Mouse (Mus musculus) forebrain, embryonic 11.5 days (tissue): ENCODE results near the gene Ankfy1. TPM values are rescaled to one million over a fixed set of nuclear protein-coding genes. Genes with fewer than 3 reads are reported as not detected.
"Not testable (repeated sequence)": the region's sequence is repeated elsewhere in the genome, so short reads cannot be mapped to it uniquely, and the experiment has no call there.

Source experiments
- ATAC-seq: fragments of 200-750 bp; cut with Nextera tagmentation; replicated peaks from 2 replicates; pipeline ENCODE4 v1.8.0; 2017; ENCODE audit warnings: moderate TSS enrichment; ENCODE audit not compliant: low FRiP score
- DNase-seq: peaks from one replicate; pipeline ENCODE4 v3.0.0-alpha.2; 2017; ENCODE audit warnings: low spot score
- H3K27ac ChIP-seq: fragments of 300-500 bp; sonication (generic); 2 replicates; pipeline ENCODE4 v1.5.1; 2014; ENCODE audit warnings: low read depth, low read length
- H3K27me3 ChIP-seq: fragments of 300-500 bp; sonication (generic); 2 replicates; pipeline ENCODE4 v1.6.1; 2014; ENCODE audit warnings: mild to moderate bottlenecking, low read length, mixed read lengths; ENCODE audit not compliant: control insufficient read depth, insufficient read depth
- H3K36me3 ChIP-seq: fragments of 300-500 bp; sonication (generic); 2 replicates; pipeline ENCODE4 v1.6.1; 2014; ENCODE audit warnings: mild to moderate bottlenecking, low read length, moderate library complexity, mixed read lengths; ENCODE audit not compliant: control insufficient read depth, insufficient read depth
- H3K4me1 ChIP-seq: fragments of 300-500 bp; sonication (generic); replicated peaks from 2 replicates; pipeline ENCODE4 v1.6.1; 2014; ENCODE audit warnings: low read length, mixed read lengths; ENCODE audit not compliant: control insufficient read depth, insufficient read depth
- H3K4me2 ChIP-seq: fragments of 300-500 bp; sonication (generic); 2 replicates; pipeline ENCODE4 v1.6.1; 2014; ENCODE audit warnings: low read depth, mild to moderate bottlenecking, low read length, moderate library complexity, mixed read lengths; ENCODE audit not compliant: severe bottlenecking
- H3K4me3 ChIP-seq: fragments of 300-500 bp; sonication (generic); 2 replicates; pipeline ENCODE4 v1.5.1; 2014; ENCODE audit warnings: low read depth, low read length
- H3K9ac ChIP-seq: fragments of 300-500 bp; sonication (generic); 2 replicates; pipeline ENCODE4 v1.6.1; 2014; ENCODE audit warnings: low read length
- H3K9me3 ChIP-seq: fragments of 300-500 bp; sonication (generic); 2 replicates; pipeline ENCODE4 v1.6.1; 2016; ENCODE audit warnings: low read length, mixed read lengths; ENCODE audit not compliant: control insufficient read depth
- WGBS: fragments of 180-500 bp; shearing (Covaris S2); extraction: QIAGEN DNeasy Blood & Tissue Kit; methylation state at CpG from one replicate; pipeline ENCODE4 v1.1.7; 2014; 5-methylcytosine and 5-hydroxymethylcytosine counted together
- polyA plus RNA-seq: library from polyadenylated mRNA; unstranded; fragments of >200 nt; fragmentation: Nextera tagmentation; extraction: Ambion mirVana; gene quantifications from 2 replicates; pipeline ENCODE4 v1.2.1, GENCODE M21; 2014

The Ankfy1 gene
- polyA plus RNA-seq, 1 experiment from 2014 or later, result 33.1 TPM

DNA sequence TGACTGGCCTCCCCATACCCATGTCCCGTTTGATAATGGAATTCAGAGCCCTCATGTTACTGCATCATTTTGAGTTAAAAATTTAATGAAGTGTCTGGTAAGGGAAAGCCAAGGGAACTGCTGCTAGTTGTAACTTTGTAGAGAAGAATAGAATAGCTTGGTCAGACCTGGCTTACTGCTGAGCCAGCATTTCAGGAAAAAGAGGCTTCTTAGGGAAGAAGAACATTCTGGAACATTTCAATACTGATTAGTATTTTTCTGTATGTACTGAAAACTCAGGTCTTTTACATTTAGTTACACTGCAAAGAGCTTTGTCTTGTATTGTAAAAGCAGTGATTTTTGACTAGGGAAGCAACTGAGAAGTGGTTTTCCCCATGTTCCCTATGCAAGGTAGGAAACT, 71.0 kb downstream of the Ankfy1 start:
- H3K27ac ChIP-seq, result no peak overlapping the region
- WGBS, result 95% methylated on average over 1 of the region's 1 CpGs
- ATAC-seq, result no peak
- no peaks in the 10 kb centered on the region for H3K27me3 ChIP-seq
- peaks cover 8% of the 10 kb centered on the region for H3K36me3 ChIP-seq
- H3K9me3 ChIP-seq, result no peaks in the 10 kb centered on the region
- H3K9ac ChIP-seq, result no peak overlapping the region
- no peaks in the 10 kb centered on the region for H3K4me1 ChIP-seq
- no peak overlapping the region for H3K4me2 ChIP-seq
- H3K4me3 ChIP-seq, result no peak overlapping the region
- DNase-seq, result no peak

DNA sequence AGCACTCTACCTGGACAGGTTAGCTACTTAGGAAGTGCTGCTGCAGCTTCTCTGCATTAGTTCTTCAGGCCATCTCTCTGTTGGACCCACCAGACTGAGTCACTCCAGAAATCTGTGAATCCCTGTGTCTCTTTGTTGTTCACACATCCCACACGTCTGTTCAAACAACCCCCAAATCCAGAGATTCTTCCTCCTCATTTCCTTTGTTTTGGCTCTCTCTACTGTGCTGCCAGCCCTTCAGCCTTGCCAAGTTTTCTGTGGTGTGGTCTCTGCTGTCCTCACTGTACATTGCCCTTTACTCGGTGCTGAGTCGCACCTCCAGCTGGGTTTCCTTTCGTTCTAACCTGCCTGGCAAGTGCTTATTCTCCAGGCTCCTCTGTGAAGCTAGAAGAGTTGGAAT, 74.5 kb downstream of the Ankfy1 start:
- no peak overlapping the region for H3K4me3 ChIP-seq
- peaks cover 8% of the 10 kb centered on the region for H3K36me3 ChIP-seq
- DNase-seq (no peak), ATAC-seq (no peak)
- no peaks in the 10 kb centered on the region for H3K4me1 ChIP-seq
- H3K4me2 ChIP-seq, result no peak overlapping the region
- H3K9ac ChIP-seq, result no peak overlapping the region
- no peaks in the 10 kb centered on the region for H3K27me3 ChIP-seq
- 90% methylated on average over 4 of the region's 4 CpGs for WGBS
- no peaks in the 10 kb centered on the region for H3K9me3 ChIP-seq
- H3K27ac ChIP-seq, result no peak overlapping the region

GRCm38 (mm10) chr11:72767716-72768115, 77.9 kb downstream of the Ankfy1 start:
- ATAC-seq (no peak), DNase-seq (no peak)
- H3K4me2 ChIP-seq, result no peak overlapping the region
- no peaks in the 10 kb centered on the region for H3K27me3 ChIP-seq
- H3K9me3 ChIP-seq, result no peaks in the 10 kb centered on the region
- no peaks in the 10 kb centered on the region for H3K4me1 ChIP-seq
- H3K4me3 ChIP-seq, result no peak overlapping the region
- no peak overlapping the region for H3K27ac ChIP-seq
- H3K36me3 ChIP-seq, result peaks cover 3% of the 10 kb centered on the region; the same call in 1 of the 2 replicates
- no peak overlapping the region for H3K9ac ChIP-seq
- WGBS, result 93% methylated on average over 8 of the region's 8 CpGs

DNA sequence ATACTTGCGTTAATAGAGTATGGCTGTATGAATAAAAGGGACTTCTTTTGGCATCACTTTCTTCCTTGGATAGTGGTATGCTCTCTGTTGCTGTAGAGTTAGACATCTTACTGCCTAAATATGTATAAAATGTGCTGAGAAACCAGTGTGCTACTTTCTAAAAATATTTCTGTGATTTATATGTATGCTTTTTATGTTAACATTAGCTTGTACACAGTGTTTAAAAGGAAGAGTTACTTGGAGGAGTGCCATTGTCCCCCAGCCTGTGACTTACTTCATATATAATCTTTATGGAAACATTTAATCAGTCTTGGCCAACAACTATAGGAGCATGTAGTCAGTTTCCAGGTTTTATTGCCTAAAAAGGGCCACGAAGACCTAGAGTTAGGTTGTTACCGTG, 79.3 kb downstream of the Ankfy1 start:
- Histone ChIP-seq H3K27ac (no peak overlapping the region), H3K9me3 (no peaks in the 10 kb centered on the region), H3K36me3 (no peaks in the 10 kb centered on the region; the same call in 1 of the 2 replicates), H3K4me3 (no peak overlapping the region), H3K9ac (no peak overlapping the region), H3K4me2 (no peak overlapping the region), H3K4me1 (no peaks in the 10 kb centered on the region), H3K27me3 (no peaks in the 10 kb centered on the region)
- DNase-seq (no peak), ATAC-seq (no peak)
- 98% methylated on average over 3 of the region's 3 CpGs for WGBS

- Histone ChIP-seq H3K4me1 (no peaks in the 10 kb centered on the region), H3K36me3 (no peaks in the 10 kb centered on the region; the same call in 1 of the 2 replicates), H3K4me3 (no peak overlapping the region), H3K27ac (no peak overlapping the region), H3K9me3 (no peaks in the 10 kb centered on the region), H3K9ac (no peak overlapping the region), H3K4me2 (no peak overlapping the region), H3K27me3 (no peaks in the 10 kb centered on the region)
- DNase-seq (no peak), ATAC-seq (no peak)
- 97% methylated on average over 3 of the region's 3 CpGs for WGBS
Measured at GRCm38 (mm10) chr11:72770324-72770723, 80.5 kb downstream of the Ankfy1 start.

DNA sequence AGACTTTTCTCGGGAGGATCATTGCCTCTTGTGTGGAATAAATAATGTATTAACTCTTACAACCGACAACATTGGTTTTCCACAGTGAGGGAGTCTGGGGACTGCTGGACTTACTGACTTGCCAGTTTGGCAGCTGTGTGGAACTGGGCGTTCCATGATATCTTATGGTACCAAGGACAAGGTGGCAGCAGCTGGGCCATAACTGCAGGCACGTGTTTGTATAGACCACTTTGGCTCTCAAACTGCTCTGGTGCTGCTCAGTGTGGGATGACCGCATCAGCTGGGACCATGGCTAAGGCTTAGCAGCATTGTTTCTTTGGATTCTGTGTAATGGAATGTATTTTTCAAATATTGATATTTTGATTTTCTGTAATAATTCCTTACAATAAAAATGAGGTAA, 81.0 kb downstream of the Ankfy1 start:
- no peaks in the 10 kb centered on the region for H3K4me1 ChIP-seq
- ATAC-seq (no peak), DNase-seq (no peak)
- H3K4me3 ChIP-seq, result no peak overlapping the region
- no peaks in the 10 kb centered on the region for H3K27me3 ChIP-seq
- H3K9ac ChIP-seq, result no peak overlapping the region
- H3K9me3 ChIP-seq, result no peaks in the 10 kb centered on the region
- H3K4me2 ChIP-seq, result no peak overlapping the region
- no peaks in the 10 kb centered on the region; the same call in 1 of the 2 replicates for H3K36me3 ChIP-seq
- no peak overlapping the region for H3K27ac ChIP-seq
- 95% methylated on average over 5 of the region's 5 CpGs for WGBS

- ATAC-seq (no peak), DNase-seq (no peak)
- Histone ChIP-seq H3K9me3 (no peaks in the 10 kb centered on the region), H3K4me3 (no peak overlapping the region), H3K9ac (no peak overlapping the region), H3K27me3 (no peaks in the 10 kb centered on the region), H3K4me2 (no peak overlapping the region), H3K36me3 (no peaks in the 10 kb centered on the region; the same call in 1 of the 2 replicates), H3K4me1 (no peaks in the 10 kb centered on the region), H3K27ac (no peak overlapping the region)
- WGBS, result 83% methylated on average over 4 of the region's 4 CpGs
Measured at GRCm38 (mm10) chr11:72771461-72771860, 81.7 kb downstream of the Ankfy1 start.

- not testable (repeated sequence) for H3K4me3 ChIP-seq, H3K4me2 ChIP-seq, H3K9me3 ChIP-seq, H3K36me3 ChIP-seq, H3K27ac ChIP-seq, H3K27me3 ChIP-seq, H3K4me1 ChIP-seq, DNase-seq, ATAC-seq, H3K9ac ChIP-seq
- 30% methylated on average over 1 of the region's 1 CpGs for WGBS
Measured at GRCm38 (mm10) chr11:72772611-72773010, 82.8 kb downstream of the Ankfy1 start.

GRCm38 (mm10) chr11:72778957-72779356, 89.2 kb downstream of the Ankfy1 start:
- no peaks in the 10 kb centered on the region for H3K27me3 ChIP-seq
- H3K4me2 ChIP-seq, result no peak overlapping the region
- H3K9me3 ChIP-seq, result no peaks in the 10 kb centered on the region
- no peaks in the 10 kb centered on the region for H3K4me1 ChIP-seq
- no peak overlapping the region for H3K27ac ChIP-seq
- H3K36me3 ChIP-seq, result no peaks in the 10 kb centered on the region
- H3K9ac ChIP-seq, result no peak overlapping the region
- ATAC-seq (no peak), DNase-seq (no peak)
- no peak overlapping the region for H3K4me3 ChIP-seq
